Mouse (Mus musculus) limb, embryonic 14.5 days (tissue): ENCODE results near the gene Ociad1. TPM values are rescaled to one million over a fixed set of nuclear protein-coding genes. Genes with fewer than 3 reads are reported as not detected.
A peak's percentile ranks its signal among the peaks of the same experiment; 100 is the strongest.

Experiments used
- ATAC-seq: fragments of 200-750 bp; cut with Nextera tagmentation; 2 replicates; pipeline ENCODE4 v1.8.0; 2017; ENCODE audit warnings: low read depth, moderate number of reproducible peaks, moderate TSS enrichment; ENCODE audit not compliant: low FRiP score
- DNase-seq: peaks from one replicate; pipeline ENCODE4 v3.0.0-alpha.2; 2015; ENCODE audit warnings: low spot score
- H3K27ac ChIP-seq: fragments of 300-500 bp; sonication (generic); replicated peaks from 2 replicates; pipeline ENCODE4 v1.5.1; 2014; ENCODE audit warnings: low read depth, mild to moderate bottlenecking, low read length, moderate library complexity, mixed read lengths
- H3K27me3 ChIP-seq: fragments of 300-500 bp; sonication (generic); 2 replicates; pipeline ENCODE4 v1.6.1; 2014; ENCODE audit warnings: low read length, mixed read lengths; ENCODE audit not compliant: control insufficient read depth, insufficient read depth
- H3K36me3 ChIP-seq: fragments of 300-500 bp; sonication (generic); 2 replicates; pipeline ENCODE4 v1.6.1; 2014; ENCODE audit warnings: mild to moderate bottlenecking, low read length, moderate library complexity, mixed read lengths; ENCODE audit not compliant: control insufficient read depth, insufficient read depth
- H3K4me1 ChIP-seq: fragments of 300-500 bp; sonication (generic); 2 replicates; pipeline ENCODE4 v1.6.1; 2014; ENCODE audit warnings: antibody characterized with exemption, low read length, mixed read lengths; ENCODE audit not compliant: control insufficient read depth, insufficient read depth
- H3K4me2 ChIP-seq: fragments of 300-500 bp; sonication (generic); replicated peaks from 2 replicates; pipeline ENCODE4 v1.6.1; 2014; ENCODE audit warnings: low read depth, mild to moderate bottlenecking, low read length, moderate library complexity; ENCODE audit not compliant: severe bottlenecking
- H3K4me3 ChIP-seq: fragments of 300-500 bp; sonication (generic); replicated peaks from 2 replicates; pipeline ENCODE4 v1.5.1; 2014; ENCODE audit warnings: low read length
- H3K9ac ChIP-seq: fragments of 300-500 bp; sonication (generic); 2 replicates; pipeline ENCODE4 v1.6.1; 2014; ENCODE audit warnings: mild to moderate bottlenecking, low read depth, low read length, moderate library complexity; ENCODE audit not compliant: severe bottlenecking
- H3K9me3 ChIP-seq: fragments of 300-500 bp; sonication (generic); 2 replicates; pipeline ENCODE4 v1.6.1; 2016; ENCODE audit warnings: low read length; ENCODE audit not compliant: control insufficient read depth
- POLR2A ChIP-seq: fragments of 200-500 bp; IDR thresholded peaks from 2 replicates; pipeline ENCODE4 v1.8.0; 2012; ENCODE audit warnings: inconsistent platforms, mild to moderate bottlenecking, moderate library complexity, borderline replicate concordance; ENCODE audit not compliant: insufficient read depth, insufficient read length; ENCODE audit errors: extremely low read depth
- WGBS: fragments of 180-500 bp; shearing (Covaris S2); extraction: QIAGEN DNeasy Blood & Tissue Kit; methylation state at CpG from one replicate; pipeline ENCODE4 v1.1.7; 2014; 5-methylcytosine and 5-hydroxymethylcytosine counted together
- polyA plus RNA-seq, 2 experiments: library from polyadenylated mRNA; depleted of rRNA in 1 of 2; stranded (reverse) in 1 of 2; unstranded in 1 of 2; fragments of >200 nt; fragmentation: Nextera tagmentation in 1 of 2; extraction: Ambion mirVana in 1 of 2; gene quantifications; 2 replicates each; pipeline versions ENCODE4 v1.2.1 to v1.2.3; 2012 to 2014

Ociad1 gene
- polyA plus RNA-seq, 2 experiments: 137 to 171 TPM

DNA sequence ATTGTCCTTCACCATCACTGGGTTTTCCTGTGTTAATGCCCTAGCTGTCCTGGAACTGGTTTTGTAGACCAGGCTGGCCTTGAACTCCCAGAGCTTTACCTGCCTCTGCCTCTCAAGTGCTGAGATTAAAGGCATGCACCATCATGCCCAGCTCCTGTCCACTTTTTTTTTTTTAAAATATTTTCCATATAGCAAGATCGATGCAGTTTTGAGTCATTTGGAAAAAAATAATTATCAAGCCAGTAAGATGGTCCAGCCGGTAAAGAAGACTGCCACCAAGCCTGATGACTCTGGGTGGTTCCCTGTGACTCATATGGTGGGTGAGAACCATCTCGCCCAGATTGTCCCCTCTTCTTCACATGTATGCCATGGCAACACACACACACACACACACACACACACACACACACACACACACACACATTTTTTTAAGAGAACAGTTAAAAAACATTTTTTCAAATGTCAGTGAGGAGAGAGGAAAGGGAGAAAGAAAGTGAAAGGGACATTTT lies 7.1 kb upstream of the Ociad1 start:
- Histone ChIP-seq H3K4me1 (no peaks in the 10 kb centered on the region), H3K27me3 (no peaks in the 10 kb centered on the region), H3K4me3 (no peak overlapping the region), H3K36me3 (no peaks in the 10 kb centered on the region), H3K9me3 (no peaks in the 10 kb centered on the region), H3K4me2 (no peak overlapping the region), H3K27ac (no peak overlapping the region), H3K9ac (no peak overlapping the region)
- 84% methylated on average over 3 of the region's 3 CpGs for WGBS
- no peak for TF ChIP-seq POLR2A
- DNase-seq: no peak
- no peak for ATAC-seq

DNA sequence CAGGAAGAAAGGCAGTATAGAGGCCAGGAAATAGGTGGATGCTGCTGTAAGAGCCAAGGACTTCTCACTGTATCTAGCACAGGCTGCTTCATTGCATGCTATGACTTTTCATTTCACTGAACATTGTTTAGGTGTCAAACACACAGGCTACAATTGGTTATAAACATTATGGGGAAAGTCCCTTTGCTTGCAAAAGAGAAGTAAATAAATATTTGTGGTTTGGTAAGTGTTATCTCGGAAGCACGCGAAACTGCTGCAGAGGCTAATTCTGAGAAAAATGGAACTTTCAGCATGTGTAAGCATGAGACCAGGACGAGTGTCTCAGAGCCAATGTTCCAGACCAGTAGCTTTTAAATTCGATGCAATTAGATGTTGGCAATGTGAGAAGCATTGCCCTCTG lies 6.0 kb upstream of the Ociad1 start:
- 85% methylated on average over 5 of the region's 5 CpGs for WGBS

DNA sequence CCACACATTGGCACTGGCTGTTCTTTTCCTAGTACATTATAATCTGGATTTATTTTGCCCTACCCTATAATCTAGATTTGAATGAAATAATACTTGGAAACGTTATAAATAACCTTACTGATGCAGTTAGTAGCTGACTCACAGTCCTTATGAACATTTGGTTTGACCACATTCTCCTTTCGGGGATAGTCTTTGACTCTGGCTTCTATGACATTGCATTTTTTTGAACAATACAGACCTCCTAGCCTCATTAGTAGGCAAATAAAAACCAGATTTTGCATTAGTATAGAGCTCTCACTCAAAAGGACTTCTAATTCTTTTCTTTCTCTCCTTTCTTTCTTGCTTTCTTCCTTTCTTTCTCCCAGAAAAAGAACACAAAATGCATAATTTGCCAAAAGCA lies 2.7 kb upstream of the Ociad1 start:
- ATAC-seq: no peak
- H3K36me3 ChIP-seq: peaks cover 3% of the 10 kb centered on the region
- H3K4me1 ChIP-seq: peaks cover 7% of the 10 kb centered on the region
- WGBS: 53% methylated on average over 2 of the region's 2 CpGs
- no peak for TF ChIP-seq POLR2A
- no peak overlapping the region for H3K4me3 ChIP-seq
- DNase-seq: no peak
- no peak overlapping the region for H3K9ac ChIP-seq
- no peaks in the 10 kb centered on the region for H3K27me3 ChIP-seq
- no peak overlapping the region for H3K4me2 ChIP-seq
- no peak overlapping the region for H3K27ac ChIP-seq
- H3K9me3 ChIP-seq: no peaks in the 10 kb centered on the region

More for the DNA sequence above, 6.0 kb upstream of the Ociad1 start:
- no peak for ATAC-seq
- Histone ChIP-seq H3K4me3 (no peak overlapping the region), H3K27me3 (no peaks in the 10 kb centered on the region), H3K36me3 (no peaks in the 10 kb centered on the region), H3K9ac (no peak overlapping the region), H3K9me3 (no peaks in the 10 kb centered on the region), H3K4me1 (no peaks in the 10 kb centered on the region), H3K27ac (no peak overlapping the region), H3K4me2 (no peak overlapping the region)
- TF ChIP-seq POLR2A: no peak
- no peak for DNase-seq

DNA sequence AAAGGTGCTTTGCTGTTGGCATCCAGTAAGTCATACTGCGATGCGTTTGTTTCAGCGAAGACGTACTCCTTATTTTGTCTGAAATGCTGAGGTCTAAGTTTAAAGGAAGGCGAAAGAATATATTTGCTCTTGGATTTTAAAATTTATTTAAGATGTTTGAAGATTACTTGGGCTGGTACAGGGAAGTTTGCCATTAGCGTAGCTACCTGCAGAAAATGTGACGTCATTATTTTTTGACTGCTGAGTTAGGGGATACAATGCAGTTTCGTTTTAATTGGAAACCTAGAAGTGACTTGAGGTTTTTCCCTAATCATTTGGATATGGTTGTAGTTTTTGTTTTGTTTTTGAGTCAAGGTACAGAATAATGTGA lies 859 bp downstream of the Ociad1 start:
- Histone ChIP-seq H3K9ac (peak overlapping the region; percentile 93), H3K9me3 (no peaks in the 10 kb centered on the region), H3K4me1 (peaks cover 7% of the 10 kb centered on the region), H3K27me3 (no peaks in the 10 kb centered on the region), H3K36me3 (peaks cover 22% of the 10 kb centered on the region), H3K4me2 (peak overlapping the region; percentile 69), H3K27ac (no peak overlapping the region), H3K4me3 (peak overlapping the region; percentile 88)
- no peak for DNase-seq
- WGBS: 9% methylated on average over 8 of the region's 8 CpGs
- no peak for TF ChIP-seq POLR2A
- no peak for ATAC-seq

DNA sequence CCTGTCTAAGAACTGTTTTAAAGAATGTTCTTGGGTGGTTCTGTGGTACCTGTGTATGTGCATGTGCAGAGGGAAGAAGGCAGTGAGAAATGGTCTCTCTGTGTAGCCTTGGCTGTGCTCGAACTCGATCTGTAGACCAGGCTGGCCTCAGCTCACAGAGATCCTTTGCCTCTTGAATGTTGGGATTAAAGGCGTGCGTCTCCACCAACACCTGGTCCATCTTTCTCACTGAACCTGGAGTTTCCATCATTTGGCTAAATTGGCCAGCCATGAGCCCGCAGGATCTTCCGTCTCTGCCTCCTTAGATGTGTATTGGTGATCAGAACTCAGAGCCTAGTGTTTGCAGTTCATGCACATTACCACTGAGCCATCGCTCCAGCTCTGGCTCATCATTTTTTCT lies 2.4 kb downstream of the Ociad1 start:
- H3K4me1 ChIP-seq: peaks cover 7% of the 10 kb centered on the region
- ATAC-seq: no peak
- H3K9ac ChIP-seq: no peak overlapping the region
- H3K4me3 ChIP-seq: no peak overlapping the region
- TF ChIP-seq POLR2A: no peak
- no peaks in the 10 kb centered on the region for H3K27me3 ChIP-seq
- no peaks in the 10 kb centered on the region for H3K9me3 ChIP-seq
- peaks cover 32% of the 10 kb centered on the region for H3K36me3 ChIP-seq
- no peak overlapping the region for H3K4me2 ChIP-seq
- WGBS: 93% methylated on average over 7 of the region's 7 CpGs
- no peak for DNase-seq
- no peak overlapping the region for H3K27ac ChIP-seq

DNA sequence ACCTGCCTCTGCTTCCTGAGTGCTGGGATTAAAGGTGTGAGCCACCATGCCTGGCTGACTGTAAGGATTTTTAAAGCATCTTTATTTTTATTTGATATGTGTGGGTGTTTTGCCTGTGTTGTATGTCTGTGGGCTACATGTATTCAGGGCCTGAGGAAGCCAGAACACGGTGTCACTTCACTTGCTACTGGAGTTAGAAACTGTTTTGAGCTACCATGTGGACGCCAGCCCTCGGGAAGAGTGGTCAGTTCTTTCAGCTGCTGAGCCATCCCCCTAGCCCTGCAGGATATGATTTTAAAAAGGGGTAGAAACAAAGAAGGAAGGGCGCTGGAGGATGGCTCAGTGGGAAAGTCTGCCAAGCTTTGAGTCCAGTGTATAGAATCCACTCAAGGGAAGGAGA lies 3.3 kb downstream of the Ociad1 start:
- 92% methylated on average over 4 of the region's 4 CpGs for WGBS
- H3K4me3 ChIP-seq: no peak overlapping the region
- no peaks in the 10 kb centered on the region for H3K9me3 ChIP-seq
- ATAC-seq (no peak), DNase-seq (no peak)
- no peak overlapping the region for H3K4me2 ChIP-seq
- H3K4me1 ChIP-seq: peaks cover 7% of the 10 kb centered on the region
- no peak overlapping the region for H3K9ac ChIP-seq
- H3K36me3 ChIP-seq: peaks cover 35% of the 10 kb centered on the region
- no peak for TF ChIP-seq POLR2A
- no peak overlapping the region for H3K27ac ChIP-seq
- no peaks in the 10 kb centered on the region for H3K27me3 ChIP-seq
